Mouse (Mus musculus) limb, embryonic 13.5 days (tissue): ENCODE data around the gene Arhgef39. TPM values are rescaled to one million over a fixed set of nuclear protein-coding genes. Genes with fewer than 3 reads are reported as not detected.
A peak's percentile ranks its signal among the peaks of the same experiment; 100 is the strongest.

ENCODE experiments used
- ATAC-seq: fragments of 200-750 bp; cut with Nextera tagmentation; 2 replicates; pipeline ENCODE4 v1.8.0; 2017; ENCODE audit warnings: low read depth, moderate number of reproducible peaks, moderate TSS enrichment; ENCODE audit not compliant: low FRiP score
- H3K27ac ChIP-seq: fragments of 300-500 bp; sonication (generic); 2 replicates; pipeline ENCODE4 v1.5.1; 2015; ENCODE audit warnings: inconsistent platforms, mild to moderate bottlenecking, moderate library complexity
- H3K27me3 ChIP-seq: fragments of 300-500 bp; sonication (generic); 2 replicates; pipeline ENCODE4 v1.6.1; 2015; ENCODE audit warnings: mild to moderate bottlenecking, inconsistent platforms
- H3K36me3 ChIP-seq: fragments of 300-500 bp; sonication (generic); 2 replicates; pipeline ENCODE4 v1.6.1; 2015; ENCODE audit warnings: inconsistent platforms, mild to moderate bottlenecking, moderate library complexity
- H3K4me1 ChIP-seq: fragments of 300-500 bp; sonication (generic); 2 replicates; pipeline ENCODE4 v1.6.1; 2015; ENCODE audit warnings: inconsistent platforms
- H3K4me2 ChIP-seq: fragments of 300-500 bp; sonication (generic); replicated peaks from 2 replicates; pipeline ENCODE4 v1.6.1; 2015; ENCODE audit warnings: inconsistent platforms, mild to moderate bottlenecking, moderate library complexity
- H3K4me3 ChIP-seq: fragments of 300-500 bp; sonication (generic); 2 replicates; pipeline ENCODE4 v1.5.1; 2015; ENCODE audit warnings: moderate library complexity, mild to moderate bottlenecking, inconsistent platforms
- H3K9ac ChIP-seq: fragments of 300-500 bp; sonication (generic); 2 replicates; pipeline ENCODE4 v1.6.1; 2015; ENCODE audit warnings: mild to moderate bottlenecking, inconsistent platforms
- H3K9me3 ChIP-seq: fragments of 300-500 bp; sonication (generic); 2 replicates; pipeline ENCODE4 v1.6.1; 2016; ENCODE audit warnings: inconsistent platforms
- WGBS: fragments of 180-500 bp; shearing (Covaris S2); methylation state at CpG from one replicate; pipeline ENCODE4 v1.1.7; 2015; 5-methylcytosine and 5-hydroxymethylcytosine counted together
- polyA plus RNA-seq: library from polyadenylated mRNA; unstranded; fragments of >200 nt; fragmentation: Nextera tagmentation; extraction: Ambion mirVana; gene quantifications from 2 replicates; pipeline ENCODE4 v1.2.1, GENCODE M21; 2015

Gene Arhgef39
- polyA plus RNA-seq, 1 experiment from 2014 or later, result 47.3 TPM

- H3K36me3 ChIP-seq, result no peaks in the 10 kb centered on the region
- no peak overlapping the region for H3K4me2 ChIP-seq
- no peaks in the 10 kb centered on the region for H3K27me3 ChIP-seq
- H3K4me3 ChIP-seq, result no peak overlapping the region
- 0 out of 2 replicates have a peak, but pooled peaks cover 4% of the 10 kb centered on the region for H3K4me1 ChIP-seq
- no peak overlapping the region for H3K27ac ChIP-seq
- no peak overlapping the region for H3K9ac ChIP-seq
- no peak for ATAC-seq
- H3K9me3 ChIP-seq, result no peaks in the 10 kb centered on the region
- 76% methylated on average over 1 of the region's 1 CpGs for WGBS
These were observed 25.9 kb downstream of the Arhgef39 start for GRCm38 (mm10) chr4:43473636-43474035.

- Histone ChIP-seq H3K4me1 (no peaks in the 10 kb centered on the region), H3K36me3 (no peaks in the 10 kb centered on the region), H3K9me3 (no peaks in the 10 kb centered on the region), H3K4me3 (no peak overlapping the region), H3K27me3 (no peaks in the 10 kb centered on the region), H3K4me2 (no peak overlapping the region), H3K9ac (no peak overlapping the region), H3K27ac (no peak overlapping the region)
- ATAC-seq, result no peak
- WGBS, result 91% methylated on average over 10 of the region's 10 CpGs
These were observed 29.2 kb downstream of the Arhgef39 start for GRCm38 (mm10) chr4:43470301-43470700.

GRCm38 (mm10) chr4:43466872-43467271 is 32.6 kb downstream of the Arhgef39 start:
- Histone ChIP-seq H3K9me3 (no peaks in the 10 kb centered on the region), H3K27ac (no peak overlapping the region), H3K27me3 (no peaks in the 10 kb centered on the region), H3K4me3 (no peak overlapping the region), H3K4me1 (no peaks in the 10 kb centered on the region), H3K4me2 (no peak overlapping the region), H3K36me3 (no peaks in the 10 kb centered on the region), H3K9ac (no peak overlapping the region)
- 83% methylated on average over 7 of the region's 7 CpGs for WGBS
- no peak for ATAC-seq

- no peak for ATAC-seq
These were observed 33.6 kb downstream of the Arhgef39 start for GRCm38 (mm10) chr4:43465935-43466334.

GRCm38 (mm10) chr4:43463102-43463501 is 36.4 kb downstream of the Arhgef39 start:
- Histone ChIP-seq H3K9ac (no peak overlapping the region), H3K27me3 (no peaks in the 10 kb centered on the region), H3K4me1 (no peaks in the 10 kb centered on the region), H3K36me3 (no peaks in the 10 kb centered on the region), H3K9me3 (no peaks in the 10 kb centered on the region), H3K27ac (no peak overlapping the region), H3K4me3 (no peak overlapping the region), H3K4me2 (no peak overlapping the region)
- WGBS, result 90% methylated on average over 5 of the region's 5 CpGs
- ATAC-seq, result no peak

More at GRCm38 (mm10) chr4:43465935-43466334, 33.6 kb downstream of the Arhgef39 start:
- 87% methylated on average over 6 of the region's 6 CpGs for WGBS
- H3K36me3 ChIP-seq, result no peaks in the 10 kb centered on the region
- no peaks in the 10 kb centered on the region for H3K4me1 ChIP-seq
- H3K4me2 ChIP-seq, result no peak overlapping the region
- H3K9me3 ChIP-seq, result no peaks in the 10 kb centered on the region
- no peak overlapping the region for H3K4me3 ChIP-seq
- no peak overlapping the region for H3K27ac ChIP-seq
- H3K9ac ChIP-seq, result 0 out of 2 replicates have a peak overlapping the region, but pooled peaks have one; percentile 8
- H3K27me3 ChIP-seq, result no peaks in the 10 kb centered on the region

- Histone ChIP-seq H3K27me3 (peaks cover 40% of the 10 kb centered on the region), H3K4me1 (peaks cover 24% of the 10 kb centered on the region), H3K36me3 (no peaks in the 10 kb centered on the region), H3K9ac (no peak overlapping the region), H3K27ac (no peak overlapping the region), H3K4me3 (no peak overlapping the region), H3K4me2 (no peak overlapping the region), H3K9me3 (no peaks in the 10 kb centered on the region)
- no peak for ATAC-seq
- WGBS, result 25% methylated on average over 8 of the region's 8 CpGs
These were observed 42.4 kb downstream of the Arhgef39 start for GRCm38 (mm10) chr4:43457124-43457523.

GRCm38 (mm10) chr4:43456470-43456869 is 43.0 kb downstream of the Arhgef39 start:
- H3K36me3 ChIP-seq, result no peaks in the 10 kb centered on the region
- H3K27ac ChIP-seq, result no peak overlapping the region
- H3K4me3 ChIP-seq, result no peak overlapping the region
- no peak overlapping the region for H3K4me2 ChIP-seq
- peaks cover 24% of the 10 kb centered on the region for H3K4me1 ChIP-seq
- H3K9ac ChIP-seq, result no peak overlapping the region
- WGBS, result 23% methylated on average over 4 of the region's 4 CpGs
- H3K27me3 ChIP-seq, result peaks cover 46% of the 10 kb centered on the region
- no peaks in the 10 kb centered on the region for H3K9me3 ChIP-seq
- no peak for ATAC-seq

GRCm38 (mm10) chr4:43454041-43454836 is 45.3 kb downstream of the Arhgef39 start, which contains the start of gene Cd72:
TSS of gene Cd72 (minus strand) at chr4:43454628.
- ATAC-seq, result no peak
- H3K9ac ChIP-seq, result peak within 1 kb of the TSS; percentile 57
- WGBS, result 26% methylated on average over 20 of the region's 20 CpGs

GRCm38 (mm10) chr4:43453413-43453812 is 46.1 kb downstream of the Arhgef39 start:
- Histone ChIP-seq H3K9me3 (no peaks in the 10 kb centered on the region), H3K9ac (peak overlapping the region; percentile 57), H3K36me3 (peaks cover 5% of the 10 kb centered on the region), H3K4me2 (peak overlapping the region; percentile 62), H3K27ac (no peak overlapping the region), H3K4me3 (peak overlapping the region; percentile 29), H3K27me3 (peaks cover 49% of the 10 kb centered on the region), H3K4me1 (peaks cover 32% of the 10 kb centered on the region)
- no peak for ATAC-seq
- under 1% methylated on average over 18 of the region's 18 CpGs for WGBS

More at GRCm38 (mm10) chr4:43454041-43454836, 45.3 kb downstream of the Arhgef39 start, which contains the start of gene Cd72:
- H3K27ac ChIP-seq, result no peak within 1 kb of the TSS
- H3K4me2 ChIP-seq, result peak within 1 kb of the TSS; percentile 62
- peaks cover 49% of the 10 kb centered on the region for H3K27me3 ChIP-seq
- no peaks in the 10 kb centered on the region for H3K9me3 ChIP-seq
- H3K36me3 ChIP-seq, result no peaks in the 10 kb centered on the region
- peaks cover 29% of the 10 kb centered on the region for H3K4me1 ChIP-seq
- peak within 1 kb of the TSS; percentile 29 for H3K4me3 ChIP-seq

- Histone ChIP-seq H3K4me3 (no peak overlapping the region), H3K9ac (no peak overlapping the region), H3K4me1 (peaks cover 32% of the 10 kb centered on the region), H3K27me3 (peaks cover 49% of the 10 kb centered on the region), H3K4me2 (no peak overlapping the region), H3K36me3 (peaks cover 16% of the 10 kb centered on the region), H3K27ac (no peak overlapping the region), H3K9me3 (no peaks in the 10 kb centered on the region)
- no peak for ATAC-seq
- WGBS, result 52% methylated on average over 11 of the region's 11 CpGs
These were observed 47.2 kb downstream of the Arhgef39 start for GRCm38 (mm10) chr4:43452315-43452714.

GRCm38 (mm10) chr4:43448554-43448953 is 50.9 kb downstream of the Arhgef39 start:
- H3K36me3 ChIP-seq, result peaks cover 42% of the 10 kb centered on the region
- H3K9me3 ChIP-seq, result no peaks in the 10 kb centered on the region
- peaks cover 23% of the 10 kb centered on the region for H3K27me3 ChIP-seq
- no peak overlapping the region for H3K9ac ChIP-seq
- H3K27ac ChIP-seq, result no peak overlapping the region
- WGBS, result 92% methylated on average over 3 of the region's 3 CpGs
- no peak overlapping the region for H3K4me2 ChIP-seq
- ATAC-seq, result no peak
- no peak overlapping the region for H3K4me3 ChIP-seq
- peaks cover 31% of the 10 kb centered on the region for H3K4me1 ChIP-seq

- Histone ChIP-seq H3K27me3 (peaks cover 10% of the 10 kb centered on the region), H3K27ac (no peak overlapping the region), H3K36me3 (peaks cover 42% of the 10 kb centered on the region), H3K9me3 (no peaks in the 10 kb centered on the region), H3K9ac (0 out of 2 replicates have a peak overlapping the region, but pooled peaks have one; percentile 31), H3K4me1 (peaks cover 24% of the 10 kb centered on the region), H3K4me2 (no peak overlapping the region), H3K4me3 (no peak overlapping the region)
- 92% methylated on average over 13 of the region's 13 CpGs for WGBS
- ATAC-seq, result no peak
These were observed 52.2 kb downstream of the Arhgef39 start for GRCm38 (mm10) chr4:43447251-43447650.
